Mouse (Mus musculus) yolk sac, embryonic 10.5 days (tissue): ENCODE results near the gene Bbox1.

Source experiments
- DNase-seq: peaks from one replicate; pipeline ENCODE4 v3.0.0-alpha.2; 2017; ENCODE audit warnings: low spot score

The Bbox1 gene

DNA sequence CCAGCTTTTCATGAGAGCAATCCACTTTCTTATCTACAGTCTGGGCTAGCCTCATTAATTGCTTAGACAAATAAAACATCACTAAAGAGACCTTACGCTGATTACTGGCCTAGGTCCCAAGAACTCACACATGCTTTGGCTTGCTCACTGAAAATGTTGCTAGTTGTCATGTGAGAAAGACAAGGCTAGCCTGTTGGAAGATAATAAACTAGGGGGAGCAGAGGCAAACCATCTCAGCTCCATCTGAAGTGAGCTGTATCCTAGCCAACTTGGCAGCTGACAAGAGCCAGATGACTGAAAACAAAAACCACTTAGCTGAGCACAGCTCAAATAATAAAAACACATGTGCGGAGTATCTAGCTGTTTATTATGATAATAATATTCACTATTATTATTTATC, 40.2 kb downstream of the Bbox1 start:
- no peak for DNase-seq

DNA sequence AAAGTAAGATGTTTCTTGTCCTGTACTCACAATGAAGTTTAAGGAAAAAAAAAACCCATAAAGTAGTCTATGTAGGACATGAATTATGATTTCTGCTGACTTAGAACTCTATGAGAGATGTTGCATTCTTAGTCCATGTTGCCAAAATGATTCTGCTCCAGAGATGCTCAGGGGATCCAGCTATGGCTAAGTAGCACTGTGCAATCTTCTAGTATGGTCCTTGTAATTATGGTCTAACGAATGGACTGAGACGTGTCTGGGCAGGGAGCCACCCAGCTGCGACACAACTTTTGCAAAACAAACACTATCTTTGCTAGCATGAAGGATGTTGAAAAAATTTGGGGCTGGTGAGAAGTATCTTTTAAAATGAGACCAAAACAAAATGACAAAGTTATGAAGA, 45.1 kb downstream of the Bbox1 start:
- no peak for DNase-seq

DNA sequence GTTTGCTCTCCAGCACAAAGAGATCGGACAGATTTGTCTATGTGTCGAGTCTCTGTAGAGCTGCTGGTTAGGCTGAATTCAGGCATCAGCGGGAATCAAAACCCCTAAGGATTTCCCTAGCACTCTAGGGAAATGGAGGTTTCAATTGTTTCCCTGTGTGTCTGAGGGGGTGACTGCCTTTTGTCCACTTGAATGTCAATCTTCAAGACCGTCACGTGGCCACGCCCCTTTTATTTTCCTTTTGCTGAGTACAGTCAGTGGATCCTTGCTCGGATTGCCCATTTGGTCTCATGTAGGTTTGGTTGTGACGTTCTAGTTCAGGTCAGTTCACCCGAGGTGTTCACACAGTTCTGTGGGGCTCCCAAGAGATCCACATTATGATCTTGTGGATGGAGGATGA, 82.1 kb downstream of the Bbox1 start:
- DNase-seq = no peak

DNA sequence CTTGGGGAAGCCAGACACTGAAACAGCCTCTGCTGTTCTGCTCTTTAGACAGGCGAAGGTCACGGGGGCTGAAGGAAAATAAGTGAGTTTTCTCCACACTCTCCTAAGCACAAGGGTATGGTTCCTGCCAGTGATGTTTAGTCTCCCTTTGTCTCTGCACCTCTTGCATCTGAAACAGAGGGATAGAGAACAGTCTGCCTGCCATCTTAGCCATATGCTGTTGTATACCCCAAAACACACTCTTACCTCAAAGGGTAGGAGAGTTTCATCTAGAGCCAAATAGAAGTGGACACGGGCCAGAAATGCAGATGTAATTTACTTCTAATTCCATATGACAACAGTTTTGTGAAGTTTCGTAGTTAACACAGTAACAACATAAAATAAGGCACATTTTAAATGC, 83.6 kb downstream of the Bbox1 start:
- no peak for DNase-seq

DNA sequence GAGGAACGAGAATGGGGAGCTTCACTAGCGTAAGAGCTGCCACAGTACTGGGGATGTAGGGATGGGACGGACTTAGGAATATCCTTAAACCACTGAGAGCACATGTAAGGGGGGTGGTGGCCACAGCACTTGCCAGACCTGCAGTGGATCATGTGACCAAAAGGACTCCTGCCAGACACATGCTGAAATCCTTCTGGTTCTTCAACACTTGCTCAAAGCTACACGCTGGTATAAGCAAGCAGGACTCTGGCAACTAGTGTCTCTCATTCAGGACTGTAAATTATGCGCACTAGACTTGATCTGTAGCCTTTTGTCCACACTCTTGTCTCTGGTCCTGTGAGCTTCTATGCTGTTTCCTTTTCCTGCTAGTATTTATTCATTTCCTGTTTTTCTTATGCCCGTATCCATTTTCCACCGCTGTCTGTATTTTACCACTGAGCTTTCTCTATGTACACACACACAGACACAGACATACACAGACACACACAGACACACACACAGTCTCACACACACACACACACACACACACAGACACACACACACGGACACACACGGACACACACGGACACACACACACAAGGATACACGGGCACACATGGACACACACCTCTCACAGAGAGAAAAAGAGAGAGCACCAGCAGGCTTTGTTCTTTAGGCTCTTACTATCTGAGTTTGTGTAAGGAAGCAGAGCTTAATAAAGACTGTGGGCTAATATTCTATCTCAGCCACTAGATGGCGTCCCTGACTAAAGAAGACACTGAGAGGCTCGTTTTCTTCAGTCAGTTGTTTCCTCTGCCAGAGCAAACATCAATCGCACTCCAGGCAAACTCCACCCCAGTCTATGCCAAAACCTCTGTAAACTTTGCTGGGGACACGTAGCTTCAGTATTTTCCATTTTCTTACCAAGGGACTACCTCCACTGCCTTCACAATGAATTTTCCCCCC, 84.9 kb downstream of the Bbox1 start:
- DNase-seq = peak; percentile 71

DNA sequence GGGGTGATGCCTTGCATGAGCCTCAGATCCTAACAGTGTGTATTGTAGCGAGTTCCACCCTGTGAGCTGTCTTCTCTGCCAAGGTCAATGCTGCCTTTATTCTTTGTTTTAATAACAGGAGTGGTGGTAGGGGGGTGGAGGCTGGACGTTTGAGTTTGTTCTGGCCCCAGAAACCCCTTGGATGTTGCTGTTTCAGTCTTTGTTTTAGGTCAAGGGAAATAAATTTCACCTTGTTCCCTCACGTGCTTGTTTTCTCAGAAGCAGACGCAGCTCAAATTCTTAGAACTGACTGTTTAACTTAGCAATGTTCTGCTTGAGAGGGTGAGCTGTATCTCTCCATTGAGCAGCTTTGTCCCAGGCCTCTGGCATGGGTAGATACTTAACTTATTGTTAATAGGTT, 87.9 kb downstream of the Bbox1 start:
- DNase-seq = peak; percentile 77

DNA sequence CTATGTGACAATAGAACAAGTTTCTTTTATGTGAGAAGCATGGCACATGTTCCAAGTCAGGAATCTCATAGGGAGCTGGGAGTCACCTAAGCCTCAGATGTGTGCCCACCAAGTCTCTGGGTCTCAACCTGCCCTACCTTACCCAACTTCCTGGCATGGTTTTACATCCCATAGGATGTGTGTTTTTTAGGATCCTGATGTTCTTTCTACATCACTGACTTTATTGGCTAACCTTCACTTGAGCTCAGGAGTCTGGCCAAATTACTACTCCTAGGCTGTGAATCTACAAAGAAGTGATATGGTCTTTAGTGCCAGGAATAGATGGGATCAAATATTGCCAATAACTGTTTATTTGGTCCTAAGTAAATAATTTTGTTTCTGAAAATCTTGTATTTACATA, 88.4 kb downstream of the Bbox1 start:
- no peak for DNase-seq

DNA sequence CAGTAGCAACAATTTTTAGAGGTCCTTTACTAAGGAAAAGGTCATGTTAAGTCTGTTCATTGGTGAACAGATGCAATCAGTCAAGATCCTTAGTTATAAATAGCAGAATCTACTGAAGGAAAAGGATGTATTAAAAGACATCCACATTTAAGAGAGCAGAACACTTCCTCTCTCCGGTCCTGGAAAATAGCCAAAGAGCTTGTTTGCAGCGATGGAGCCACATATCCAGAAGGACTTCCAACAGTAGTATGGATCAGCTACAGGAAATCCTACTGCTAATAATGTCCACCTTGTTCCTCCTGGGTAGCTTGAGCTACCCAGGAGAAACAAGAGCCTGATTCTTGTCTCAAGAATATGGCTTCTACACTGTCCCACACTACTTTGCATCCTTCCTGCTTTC, 91.6 kb downstream of the Bbox1 start:
- no peak for DNase-seq

DNA sequence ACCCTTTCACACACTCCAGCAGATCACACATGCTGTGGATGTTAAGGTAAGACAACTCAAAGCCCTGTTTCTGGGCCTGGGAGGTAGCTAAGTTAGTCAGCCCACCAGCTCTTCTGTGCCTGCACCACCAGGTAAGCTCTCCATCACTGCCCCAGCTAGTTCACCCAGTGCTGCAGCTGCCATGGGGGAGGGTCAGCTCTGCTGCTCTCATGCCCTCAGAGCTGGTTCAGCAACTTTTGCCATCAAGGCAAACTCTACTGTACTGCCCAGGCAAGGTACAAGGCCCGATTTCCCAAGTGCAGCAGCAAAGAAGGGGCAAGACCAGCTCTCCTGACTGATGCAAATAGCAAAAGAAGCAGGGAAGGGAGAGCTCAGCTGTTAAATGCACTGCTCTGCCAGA, 93.9 kb downstream of the Bbox1 start:
- no peak for DNase-seq

DNA sequence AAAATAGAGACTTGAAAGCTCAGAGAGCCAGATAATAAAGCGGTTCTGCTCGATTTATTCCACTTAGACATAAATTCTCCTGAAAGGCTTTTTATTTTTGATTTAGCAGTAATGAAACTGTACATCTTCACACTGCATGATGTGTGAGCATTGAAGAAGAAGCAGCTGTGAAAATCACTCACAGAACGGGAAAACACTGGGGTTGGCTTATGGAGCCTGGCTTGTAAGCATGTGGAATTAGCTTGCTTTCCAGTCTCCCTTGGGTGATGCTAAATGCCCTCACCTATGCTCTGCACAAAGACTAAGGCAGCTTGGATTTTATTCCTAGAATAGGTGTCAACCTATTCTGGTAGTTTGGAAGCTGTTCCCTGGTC, 98.7 kb downstream of the Bbox1 start:
- no peak for DNase-seq

DNA sequence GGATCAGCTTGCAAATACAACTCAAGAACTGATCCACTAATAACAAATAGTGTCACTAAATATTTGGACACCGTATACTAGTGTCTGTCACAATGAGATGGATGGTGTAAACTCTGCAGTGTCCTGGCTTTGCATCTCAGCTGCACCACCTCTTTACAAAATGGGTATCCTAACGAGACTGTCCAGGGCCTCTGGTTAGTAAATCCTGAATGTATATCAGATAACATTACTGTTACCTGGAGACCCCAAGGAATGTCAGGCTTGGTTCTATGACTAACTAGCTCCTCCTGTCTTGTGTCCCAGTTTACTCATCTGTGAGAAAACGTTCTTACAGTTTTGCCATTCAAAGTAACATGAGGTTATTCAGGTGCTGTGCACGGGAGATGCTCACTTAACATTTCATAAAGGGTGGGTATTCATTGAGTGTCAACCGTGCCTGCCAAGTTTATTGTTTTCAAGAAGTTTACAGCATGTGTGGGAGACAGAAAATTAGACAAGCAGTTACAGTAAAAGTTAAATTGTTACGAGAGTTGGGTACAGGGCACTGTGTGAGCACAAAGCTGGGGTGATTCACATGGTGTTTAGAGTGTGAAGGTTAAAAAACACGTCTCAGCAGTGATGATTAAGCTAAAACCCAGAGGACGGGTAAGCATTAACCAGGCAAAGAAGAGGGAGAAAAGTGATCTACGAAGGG, 99.2 kb downstream of the Bbox1 start:
- DNase-seq = peak; percentile 43

DNA sequence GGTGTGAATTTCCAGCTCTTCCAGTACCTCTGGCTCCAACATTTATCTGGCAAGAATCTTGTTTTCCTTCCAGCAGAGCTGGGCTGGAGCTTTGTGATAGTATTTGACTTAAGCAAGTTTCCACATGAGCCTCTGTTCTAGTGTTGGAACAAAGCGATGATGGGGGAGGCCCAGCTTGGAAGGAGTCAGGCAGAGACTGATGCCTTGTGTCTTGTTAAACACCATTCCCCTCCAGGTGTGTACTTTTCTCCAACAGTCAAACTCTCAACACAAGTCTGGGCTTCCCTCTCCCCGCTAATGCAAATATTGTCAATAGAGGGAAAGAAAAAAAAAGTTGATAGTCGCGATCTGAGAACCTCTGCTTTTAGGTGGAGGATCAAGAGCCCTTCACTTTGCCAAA, 100.1 kb downstream of the Bbox1 start:
- no peak for DNase-seq
